Mouse (Mus musculus): Measurements from ENCODE around the gene Fam241a.

DNA sequence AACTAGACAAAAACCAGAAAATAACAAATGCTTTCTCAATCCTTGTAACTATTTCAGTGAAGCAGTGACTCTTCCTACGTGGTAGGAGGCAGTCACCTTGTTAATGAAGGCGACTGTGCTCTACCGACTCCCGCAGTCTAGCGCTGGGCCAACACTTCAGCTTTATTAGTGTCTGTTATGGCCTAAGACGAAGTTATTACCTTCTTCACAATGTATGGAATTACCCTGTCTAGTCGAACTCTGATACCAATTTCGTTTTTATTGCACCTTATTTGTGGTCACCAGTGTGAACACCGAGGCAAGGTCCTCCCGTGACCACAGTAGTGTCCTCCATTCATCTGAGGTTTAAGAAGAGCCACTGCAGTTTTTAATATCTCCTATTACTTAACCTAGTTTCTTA lies 65.9 kb downstream of the Fam241a start:
- TF ChIP-seq CTCF (IDR thresholded peaks at IDR 0.05; ENCODE audit: insufficient read depth, low read length) (no peak), POLR2A (IDR thresholded peaks at IDR 0.05; ENCODE audit: borderline replicate concordance, extremely low read depth, low read depth, low read length) (no peak)

Data from lung, adult 2 months (tissue).